In genomic region chr19:3946715-3947114, GRCm38 (mm10) we compare ENCODE assay signal across 8 mouse cellular contexts. TPM values are rescaled to one million over a fixed set of nuclear protein-coding genes. Genes with fewer than 3 reads are reported as not detected.
A peak's percentile ranks its signal among the peaks of the same experiment; 100 is the strongest.
DNase-seq lines count a peak whose midpoint lies in the region; ATAC-seq and TF ChIP-seq lines count a peak whose summit lies in the region.
"Had no signal": no experiment of that assay in that cellular context is flagged by ENCODE, and none has a peak within 500 bp of the region (broad histone marks: within the 10 kb centered on the region; RNA-seq: fewer than 3 reads in every experiment).

No protein-coding gene starts in this region.

- ATAC-seq in activated CD4-positive, CD25-positive, alpha-beta regulatory T cell, adult 4 months, result peak; percentile 57
- ATAC-seq in heart, embryonic 16.5 days (replicated peaks; ENCODE audit: extremely low read depth, insufficient read depth, low FRiP score), result peak; percentile 68; the same call in 1 of the 2 replicates

- H3K4me1 ChIP-seq in ES-Bruce4 (ENCODE audit: control insufficient read depth, insufficient read depth, low read length), result peaks cover 5% of the 10 kb centered on the region
- H3K4me1 ChIP-seq in heart, embryonic 16.5 days (ENCODE audit: control insufficient read depth, insufficient read depth, low read length), result peaks cover 15% of the 10 kb centered on the region

- no peak overlapping the region for H3K4me2 ChIP-seq in heart, embryonic 16.5 days (ENCODE audit: low read depth, low read length)
- H3K4me2 ChIP-seq: limb, embryonic 15.5 days had no signal

- H3K36me3 ChIP-seq in ES-Bruce4 (ENCODE audit: control insufficient read depth, insufficient read depth, low read length, poor library complexity, severe bottlenecking), result no peaks in the 10 kb centered on the region
- no peaks in the 10 kb centered on the region for H3K36me3 ChIP-seq in heart, embryonic 16.5 days (ENCODE audit: control insufficient read depth, insufficient read depth)
- H3K36me3 ChIP-seq: limb, embryonic 15.5 days had no signal

- H3K27me3 ChIP-seq in ES-Bruce4 (ENCODE audit: control insufficient read depth, insufficient read depth, low read length, poor library complexity, severe bottlenecking), result no peaks in the 10 kb centered on the region
- no peaks in the 10 kb centered on the region for H3K27me3 ChIP-seq in heart, embryonic 16.5 days (ENCODE audit: control insufficient read depth, insufficient read depth, low read length)

- no peak overlapping the region for H3K9ac ChIP-seq in ES-Bruce4 (ENCODE audit: low read depth, poor library complexity, severe bottlenecking)
- no peak overlapping the region for H3K9ac ChIP-seq in heart, embryonic 16.5 days (ENCODE audit: low read length)
- H3K9ac ChIP-seq: limb, embryonic 15.5 days had no signal

- TF ChIP-seq EP300 in ES-Bruce4 (IDR thresholded peaks at IDR 0.05; ENCODE audit: insufficient read depth, low read depth, low read length), result no peak

- H3K9me3 ChIP-seq in ES-Bruce4 (replicated peaks; ENCODE audit: control insufficient read depth, insufficient read depth, low read length, poor library complexity, severe bottlenecking), result no peaks in the 10 kb centered on the region
- H3K9me3 ChIP-seq in heart, embryonic 16.5 days (replicated peaks; ENCODE audit: control insufficient read depth, low read length), result no peaks in the 10 kb centered on the region
- H3K9me3 ChIP-seq: limb, embryonic 15.5 days had no signal

- TF ChIP-seq POLR2A in ES-Bruce4 (IDR thresholded peaks at IDR 0.05; ENCODE audit: insufficient read depth, low read length), result no peak

- WGBS in heart, embryonic 16.5 days, result 13% methylated on average over 2 of the region's 2 CpGs

- no peak overlapping the region for H3K4me3 ChIP-seq in ES-Bruce4 (ENCODE audit: low read depth, low read length)
- no peak overlapping the region for H3K4me3 ChIP-seq in heart, embryonic 16.5 days (ENCODE audit: low read length)
- H3K4me3 ChIP-seq: limb, embryonic 15.5 days had no signal

- TF ChIP-seq CTCF in ES-Bruce4 (IDR thresholded peaks at IDR 0.05; ENCODE audit: low read depth, low read length), result peak; percentile 82

- H3K27ac ChIP-seq in ES-Bruce4 (ENCODE audit: insufficient read depth, low read length), result no peak overlapping the region
- peak overlapping the region; percentile 75 for H3K27ac ChIP-seq in heart, embryonic 16.5 days (ENCODE audit: low read length)
- H3K27ac ChIP-seq: limb, embryonic 15.5 days had no signal

- DNase-seq in embryo, embryonic 9.5 days (ENCODE audit: extremely low spot score), result peak; percentile 71
- peak; percentile 35 to 79 for DNase-seq in layer of hippocampus, adult 18-20 months (ENCODE audit: low spot score in 2 of 2)
- DNase-seq in lung, postnatal 36 days, result peak; percentile 85
- DNase-seq in retina, postnatal 7 days (ENCODE audit: low read depth, low spot score), result peak; percentile 61

RNA-seq across cellular contexts. Expression of gene Unc93b1, which starts 11.7 kb away (rescaled TPM):
- 12.1 and 13.5 TPM in 2 replicates for polyA plus RNA-seq in ES-Bruce4 (2011; ENCODE audit: insufficient read depth, insufficient read length, low read depth, missing spikeins)
- 10 to 100 TPM; 17.1 to 21.8 TPM for polyA plus RNA-seq in activated CD4-positive, CD25-positive, alpha-beta regulatory T cell, adult 4 months (2017; shearing (Covaris generic))
- 19.8 TPM in 2 replicates for polyA plus RNA-seq in heart, embryonic 16.5 days (2015; fragmentation: Nextera tagmentation; extraction: Ambion mirVana)
- 10 to 100 TPM; 13.6 to 15.9 TPM for total RNA-seq in layer of hippocampus, adult 18-20 months (2021)

RNA-seq across cellular contexts. Expression of gene Aldh3b3, which starts 11.7 kb away (rescaled TPM):
- polyA plus RNA-seq in ES-Bruce4 (2011; ENCODE audit: insufficient read depth, insufficient read length, low read depth, missing spikeins), result not detected in 2 replicates
- not detected for polyA plus RNA-seq in activated CD4-positive, CD25-positive, alpha-beta regulatory T cell, adult 4 months (2017; shearing (Covaris generic))
- not detected in 2 replicates for polyA plus RNA-seq in heart, embryonic 16.5 days (2015; fragmentation: Nextera tagmentation; extraction: Ambion mirVana)
- not detected for total RNA-seq in layer of hippocampus, adult 18-20 months (2021)

RNA-seq across cellular contexts. Expression of gene Aldh3b1, which starts 17.1 kb away (rescaled TPM):
- 0.66 and 0.96 TPM in 2 replicates for polyA plus RNA-seq in ES-Bruce4 (2011; ENCODE audit: insufficient read depth, insufficient read length, low read depth, missing spikeins)
- polyA plus RNA-seq in activated CD4-positive, CD25-positive, alpha-beta regulatory T cell, adult 4 months (2017; shearing (Covaris generic)), result under 1 TPM in 1 of 2 experiments, not detected in 1; 0.83 TPM
- polyA plus RNA-seq in heart, embryonic 16.5 days (2015; fragmentation: Nextera tagmentation; extraction: Ambion mirVana), result 2.6 and 3.7 TPM in 2 replicates
- total RNA-seq in layer of hippocampus, adult 18-20 months (2021), result 1 to 10 TPM; 3.2 to 3.5 TPM

RNA-seq across cellular contexts. Expression of gene Aldh3b2, which starts 25.4 kb away (rescaled TPM):
- polyA plus RNA-seq in ES-Bruce4 (2011; ENCODE audit: insufficient read depth, insufficient read length, low read depth, missing spikeins), result 1.3 and 1.4 TPM in 2 replicates
- not detected for polyA plus RNA-seq in activated CD4-positive, CD25-positive, alpha-beta regulatory T cell, adult 4 months (2017; shearing (Covaris generic))
- 0.21 and 0.47 TPM in 2 replicates for polyA plus RNA-seq in heart, embryonic 16.5 days (2015; fragmentation: Nextera tagmentation; extraction: Ambion mirVana)
- total RNA-seq in layer of hippocampus, adult 18-20 months (2021), result under 1 TPM; 0.53 to 0.99 TPM

RNA-seq across cellular contexts. Expression of gene Ndufs8, which starts 34.1 kb away (rescaled TPM):
- polyA plus RNA-seq in ES-Bruce4 (2011; ENCODE audit: insufficient read depth, insufficient read length, low read depth, missing spikeins), result 91.7 and 112 TPM in 2 replicates
- 100 to 1,000 TPM; 262 to 298 TPM for polyA plus RNA-seq in activated CD4-positive, CD25-positive, alpha-beta regulatory T cell, adult 4 months (2017; shearing (Covaris generic))
- polyA plus RNA-seq in heart, embryonic 16.5 days (2015; fragmentation: Nextera tagmentation; extraction: Ambion mirVana), result 466 and 487 TPM in 2 replicates
- 100 to 1,000 TPM; 144 to 147 TPM for total RNA-seq in layer of hippocampus, adult 18-20 months (2021)
